ENCODE assay signal across 8 mouse cellular contexts in the genomic region with DNA sequence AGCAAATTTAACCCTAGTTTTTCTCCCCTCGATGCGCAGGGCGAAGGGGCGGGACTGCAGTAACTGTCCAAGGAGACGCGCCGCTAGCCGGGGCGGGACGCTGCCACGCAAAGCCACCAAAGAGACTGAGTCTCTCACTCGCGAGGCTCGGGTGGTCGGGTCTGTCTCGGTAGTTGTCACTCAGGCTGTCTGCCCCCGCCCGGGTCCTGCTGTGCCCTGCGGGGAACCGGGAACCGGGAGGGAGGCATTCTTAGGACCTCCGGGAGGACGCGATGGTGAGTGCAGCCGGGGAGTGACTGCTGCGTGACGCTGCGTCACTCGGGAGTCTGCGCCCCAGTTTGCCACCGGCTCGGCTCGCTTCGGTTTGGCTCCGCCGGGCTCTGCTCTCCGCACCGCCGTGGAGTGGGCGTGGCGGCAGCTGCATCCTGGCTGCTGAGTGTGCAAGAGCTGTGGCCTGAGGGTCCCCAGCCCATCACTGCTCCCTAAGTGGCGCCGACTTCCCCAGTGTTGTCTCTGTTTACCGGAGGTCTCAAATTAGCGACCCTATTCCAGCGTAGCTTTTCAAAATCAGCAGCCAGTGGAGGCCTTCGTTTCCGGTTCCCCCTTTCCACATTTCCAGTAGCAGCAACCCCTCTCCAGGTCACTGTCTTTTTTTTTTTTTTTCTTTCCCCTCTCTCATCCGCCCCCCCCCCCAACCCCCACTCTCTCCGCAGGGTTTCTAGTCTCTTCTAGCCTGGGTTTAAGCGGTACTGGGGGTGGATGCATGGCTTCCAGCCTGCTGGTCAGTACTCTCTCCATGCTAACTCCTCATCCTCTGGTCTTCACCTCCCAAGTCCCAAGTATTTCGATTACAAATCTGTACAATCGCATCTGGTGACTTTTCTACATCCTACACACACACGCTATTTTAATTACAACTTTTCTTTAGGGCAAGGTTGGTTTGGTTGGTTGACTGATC. TPM values are rescaled to one million over a fixed set of nuclear protein-coding genes. Genes with fewer than 3 reads are reported as not detected.
DNase-seq lines count a peak whose midpoint lies in the region; ATAC-seq and TF ChIP-seq lines count a peak whose summit lies in the region.

No protein-coding gene starts in this region.

- peak; percentile 19; the same call in 1 of the 2 replicates for TF ChIP-seq POLR2A in bone marrow, adult 2 months (IDR thresholded peaks at IDR 0.05; ENCODE audit: borderline replicate concordance, control insufficient read depth, low read depth, low read length)

- no peaks in the 10 kb centered on the region for H3K27me3 ChIP-seq in forebrain, embryonic 11.5 days (ENCODE audit: control insufficient read depth, insufficient read depth, low read length)
- H3K27me3 ChIP-seq in hindbrain, embryonic 10.5 days (ENCODE audit: insufficient read depth, poor library complexity, severe bottlenecking): peaks cover 11% of the 10 kb centered on the region
- H3K27me3 ChIP-seq in megakaryocyte, embryonic 14.5 days (replicated peaks): no peaks in the 10 kb centered on the region

- no peak for DNase-seq in cerebellum, adult 9-10 months
- DNase-seq in forebrain, embryonic 11.5 days (ENCODE audit: low spot score): peak; percentile 82
- DNase-seq in hindbrain, embryonic 10.5 days (ENCODE audit: low spot score): peak; percentile 67
- DNase-seq in left cerebral cortex, postnatal 14 days (ENCODE audit: low spot score in 2 of 2): peak; percentile 43 to 52
- DNase-seq in right cerebral cortex, postnatal 4 days: peak; percentile 56

- intact Hi-C loops in left cerebral cortex, postnatal 14 days (cut with DNase I): no loop called here

- peak overlapping the region; percentile 62 for H3K9ac ChIP-seq in forebrain, embryonic 11.5 days (ENCODE audit: low read length)

- peak overlapping the region; percentile 97 for H3K4me2 ChIP-seq in forebrain, embryonic 11.5 days (ENCODE audit: low read depth, low read length, severe bottlenecking)

- WGBS in bone marrow, adult 2 months: 4% methylated on average over 53 of the region's 54 CpGs
- 2% methylated on average over 53 of the region's 54 CpGs for WGBS in forebrain, embryonic 11.5 days
- WGBS in hindbrain, embryonic 10.5 days: 2% methylated on average over 54 of the region's 54 CpGs

- H3K36me3 ChIP-seq in forebrain, embryonic 11.5 days (ENCODE audit: control insufficient read depth, insufficient read depth, low read length): no peaks in the 10 kb centered on the region
- H3K36me3 ChIP-seq in hindbrain, embryonic 10.5 days: no peaks in the 10 kb centered on the region
- H3K36me3 ChIP-seq in megakaryocyte, embryonic 14.5 days (replicated peaks; ENCODE audit: low read length): no peaks in the 10 kb centered on the region

- no peaks in the 10 kb centered on the region; the same call in none of the 2 replicates for H3K9me3 ChIP-seq in forebrain, embryonic 11.5 days (ENCODE audit: control insufficient read depth, low read length)
- H3K9me3 ChIP-seq in hindbrain, embryonic 10.5 days: peaks cover 6% of the 10 kb centered on the region
- peaks cover 12% of the 10 kb centered on the region for H3K9me3 ChIP-seq in megakaryocyte, embryonic 14.5 days

- H3K27ac ChIP-seq in bone marrow, adult 2 months (ENCODE audit: control insufficient read depth, insufficient read depth, low read depth, low read length, poor library complexity): peak overlapping the region; percentile 38; the same call in 1 of the 2 replicates
- H3K27ac ChIP-seq in forebrain, embryonic 11.5 days (ENCODE audit: low read depth, low read length): no peak overlapping the region
- peak overlapping the region; percentile 85 for H3K27ac ChIP-seq in hindbrain, embryonic 10.5 days

- peak overlapping the region; percentile 72 for H3K4me3 ChIP-seq in bone marrow, adult 2 months (replicated peaks; ENCODE audit: control insufficient read depth, low read depth, low read length)
- H3K4me3 ChIP-seq in forebrain, embryonic 11.5 days (ENCODE audit: low read depth, low read length): peak overlapping the region; percentile 60
- H3K4me3 ChIP-seq in hindbrain, embryonic 10.5 days: peak overlapping the region; percentile 76
- H3K4me3 ChIP-seq in megakaryocyte, embryonic 14.5 days (replicated peaks): peak overlapping the region; percentile 82

- no peaks in the 10 kb centered on the region for H3K4me1 ChIP-seq in bone marrow, adult 2 months (ENCODE audit: control insufficient read depth, insufficient read depth, low read length)
- H3K4me1 ChIP-seq in forebrain, embryonic 11.5 days (replicated peaks; ENCODE audit: control insufficient read depth, insufficient read depth, low read length): no peaks in the 10 kb centered on the region
- H3K4me1 ChIP-seq in hindbrain, embryonic 10.5 days (replicated peaks): peaks cover 13% of the 10 kb centered on the region
- no peaks in the 10 kb centered on the region for H3K4me1 ChIP-seq in megakaryocyte, embryonic 14.5 days

- ATAC-seq in cerebellum, adult (ENCODE audit: insufficient number of reproducible peaks, low FRiP score, low TSS enrichment): peak; percentile 94
- peak; percentile 80 for ATAC-seq in forebrain, embryonic 11.5 days (replicated peaks; ENCODE audit: low FRiP score)

- TF ChIP-seq CTCF in bone marrow, adult 2 months (IDR thresholded peaks at IDR 0.05; ENCODE audit: control insufficient read depth, insufficient read depth, low read length): no peak

RNA-seq across cellular contexts. Expression of a gene that starts 8.3 kb away (rescaled TPM):
- 10.5 and 23.3 TPM in 2 replicates for polyA plus RNA-seq in bone marrow, adult 2 months (2011; ENCODE audit: insufficient read depth, insufficient read length, low replicate concordance, missing spikeins)
- polyA plus RNA-seq in forebrain, embryonic 11.5 days (2014; fragmentation: Nextera tagmentation; extraction: Ambion mirVana): 59.9 and 62.5 TPM in 2 replicates
- 55.6 and 68.3 TPM in 2 replicates for polyA plus RNA-seq in hindbrain, embryonic 10.5 days (2016; fragmentation: Nextera tagmentation; extraction: Ambion mirVana)
- 10 to 100 TPM; 33.1 to 51.9 TPM for total RNA-seq in left cerebral cortex, postnatal 14 days (2021)
- polyA plus RNA-seq in megakaryocyte, embryonic 14.5 days (2012; ENCODE audit: insufficient read depth, low replicate concordance): 28.4 TPM in 1 of 2 replicates, not detected in the other

RNA-seq across cellular contexts. Expression of a gene that starts 22.9 kb away (rescaled TPM):
- not detected in 2 replicates for polyA plus RNA-seq in bone marrow, adult 2 months (2011; ENCODE audit: insufficient read depth, insufficient read length, low replicate concordance, missing spikeins)
- polyA plus RNA-seq in forebrain, embryonic 11.5 days (2014; fragmentation: Nextera tagmentation; extraction: Ambion mirVana): 0.17 and 0.90 TPM in 2 replicates
- polyA plus RNA-seq in hindbrain, embryonic 10.5 days (2016; fragmentation: Nextera tagmentation; extraction: Ambion mirVana): 0.11 TPM in 1 of 2 replicates, not detected in the other
- total RNA-seq in left cerebral cortex, postnatal 14 days (2021): under 1 TPM in 1 of 2 experiments, not detected in 1; 0.24 TPM
- not detected in 2 replicates for polyA plus RNA-seq in megakaryocyte, embryonic 14.5 days (2012; ENCODE audit: insufficient read depth, low replicate concordance)

RNA-seq across cellular contexts. Expression of a gene that starts 29.5 kb away (rescaled TPM):
- polyA plus RNA-seq in bone marrow, adult 2 months (2011; ENCODE audit: insufficient read depth, insufficient read length, low replicate concordance, missing spikeins): 89.7 and 103 TPM in 2 replicates
- 17.8 and 20.7 TPM in 2 replicates for polyA plus RNA-seq in forebrain, embryonic 11.5 days (2014; fragmentation: Nextera tagmentation; extraction: Ambion mirVana)
- polyA plus RNA-seq in hindbrain, embryonic 10.5 days (2016; fragmentation: Nextera tagmentation; extraction: Ambion mirVana): 20.9 and 23.7 TPM in 2 replicates
- under 1 TPM; 0.40 to 0.53 TPM for total RNA-seq in left cerebral cortex, postnatal 14 days (2021)
- 7.4 and 23.8 TPM in 2 replicates for polyA plus RNA-seq in megakaryocyte, embryonic 14.5 days (2012; ENCODE audit: insufficient read depth, low replicate concordance)

RNA-seq across cellular contexts. Expression of a gene that starts 48.0 kb away (rescaled TPM):
- 39.9 and 54.1 TPM in 2 replicates for polyA plus RNA-seq in bone marrow, adult 2 months (2011; ENCODE audit: insufficient read depth, insufficient read length, low replicate concordance, missing spikeins)
- 205 and 233 TPM in 2 replicates for polyA plus RNA-seq in forebrain, embryonic 11.5 days (2014; fragmentation: Nextera tagmentation; extraction: Ambion mirVana)
- polyA plus RNA-seq in hindbrain, embryonic 10.5 days (2016; fragmentation: Nextera tagmentation; extraction: Ambion mirVana): 250 and 261 TPM in 2 replicates
- total RNA-seq in left cerebral cortex, postnatal 14 days (2021): 10 to 100 TPM; 62.0 to 64.2 TPM
- polyA plus RNA-seq in megakaryocyte, embryonic 14.5 days (2012; ENCODE audit: insufficient read depth, low replicate concordance): 75.4 and 147 TPM in 2 replicates
